Mouse (Mus musculus): Measurements from ENCODE around the gene Alg12.
A peak's percentile ranks its signal among the peaks of the same experiment; 100 is the strongest.

The Alg12 gene

DNA sequence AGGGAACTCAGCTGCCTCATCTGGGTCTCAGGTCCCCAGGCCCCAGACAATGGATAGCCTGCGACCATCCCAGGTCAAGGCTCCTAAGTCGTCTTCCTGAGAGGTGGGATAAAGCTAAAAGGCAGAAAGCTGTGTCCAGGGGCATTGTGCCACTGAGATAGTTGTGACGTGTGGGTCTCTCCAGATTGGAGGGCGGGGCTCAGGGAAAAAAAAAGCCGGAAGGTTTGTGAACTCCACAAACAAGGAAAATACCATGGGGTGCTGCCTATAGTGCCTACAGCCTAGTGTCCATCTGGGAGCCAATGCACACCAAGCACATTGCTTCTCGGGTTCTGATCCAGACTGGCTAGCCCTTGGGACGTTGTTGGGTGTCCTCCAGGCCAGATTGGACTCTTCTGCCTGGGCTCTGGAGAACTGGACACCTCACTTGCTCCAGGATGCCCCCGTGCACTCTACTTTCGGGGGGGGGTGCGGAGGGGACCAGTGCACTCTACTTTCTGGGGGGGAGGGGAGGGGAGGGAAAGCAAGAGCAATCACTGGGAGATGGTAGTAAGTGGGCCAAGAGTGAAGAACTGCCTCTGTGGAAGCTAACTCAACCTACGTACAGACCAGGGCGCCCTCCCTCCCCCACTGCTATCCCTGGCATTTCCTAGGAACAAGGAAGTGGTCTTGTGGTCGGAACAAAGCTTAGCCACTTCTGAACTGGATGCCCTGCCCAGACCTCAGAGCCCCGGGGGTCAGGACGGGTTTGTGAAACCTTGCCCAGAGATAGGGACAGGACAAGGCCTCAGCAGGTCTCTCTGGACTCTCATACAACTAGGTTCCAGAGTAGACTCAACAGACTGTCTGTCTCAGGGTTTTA is 36.1 kb upstream of the Alg12 start:
- ATAC-seq (ENCODE audit: low TSS enrichment): no peak

DNA sequence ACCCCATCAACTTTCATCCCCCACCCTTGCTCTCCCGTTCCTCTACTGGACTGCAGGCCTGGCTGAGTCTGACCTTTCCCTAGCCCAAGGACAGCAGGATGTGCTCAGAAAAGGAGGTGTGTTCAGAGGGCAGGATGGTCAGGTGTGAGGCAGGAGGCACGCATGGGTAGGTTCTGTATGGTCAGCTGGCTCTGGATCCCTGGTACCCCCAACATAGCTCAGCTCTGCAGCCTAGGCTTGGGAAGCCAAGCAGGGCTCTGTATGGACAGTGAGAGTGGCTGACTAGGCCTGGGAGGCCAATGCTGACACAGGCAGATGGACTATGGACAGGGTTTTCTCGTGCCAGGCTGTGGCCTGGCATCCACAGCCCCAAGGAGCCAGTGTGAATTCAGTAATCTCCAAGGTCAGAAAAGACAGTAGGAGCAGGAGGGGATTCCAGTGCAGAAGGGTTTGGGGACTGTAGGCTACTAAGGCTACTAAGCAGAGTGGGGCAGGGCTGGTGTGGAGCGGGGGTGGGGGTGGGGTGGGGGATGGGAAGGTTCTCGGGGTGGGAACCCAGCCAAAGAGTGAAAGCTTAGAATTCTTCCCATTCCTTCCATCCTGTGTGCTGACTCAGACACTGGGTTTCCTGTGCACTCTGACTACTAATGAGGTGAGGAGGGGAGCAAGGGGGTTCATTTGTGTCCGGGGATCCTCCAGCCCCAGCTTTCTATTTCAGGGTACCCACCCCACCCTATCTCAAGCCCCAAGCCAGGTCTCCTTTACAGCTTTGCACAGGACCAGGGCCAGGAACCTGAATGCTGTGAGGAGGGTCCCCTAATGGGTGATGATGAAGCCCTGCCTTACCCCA is 35.2 kb upstream of the Alg12 start:
- no peak for ATAC-seq (ENCODE audit: low TSS enrichment)

DNA sequence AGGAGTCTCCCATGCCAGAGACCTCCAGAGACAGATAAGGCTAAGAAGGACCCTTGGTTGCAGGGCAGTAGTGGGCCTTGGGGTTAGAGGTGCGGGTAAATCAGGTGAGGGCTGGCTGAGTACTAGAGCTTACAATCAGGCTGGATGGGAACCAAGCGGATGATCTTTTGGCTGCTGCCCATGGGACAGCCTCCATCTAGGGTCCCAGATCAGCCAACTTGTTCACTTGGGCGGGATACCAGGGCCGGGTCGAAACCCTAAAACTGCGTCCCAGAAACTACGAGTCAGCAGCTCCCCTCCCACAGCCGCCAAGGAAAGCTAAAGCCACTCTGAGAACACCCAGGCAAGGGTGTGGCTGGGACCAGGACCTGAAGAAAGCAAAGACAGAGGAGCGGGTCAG is 34.0 kb upstream of the Alg12 start:
- no peak for ATAC-seq (ENCODE audit: low TSS enrichment)

DNA sequence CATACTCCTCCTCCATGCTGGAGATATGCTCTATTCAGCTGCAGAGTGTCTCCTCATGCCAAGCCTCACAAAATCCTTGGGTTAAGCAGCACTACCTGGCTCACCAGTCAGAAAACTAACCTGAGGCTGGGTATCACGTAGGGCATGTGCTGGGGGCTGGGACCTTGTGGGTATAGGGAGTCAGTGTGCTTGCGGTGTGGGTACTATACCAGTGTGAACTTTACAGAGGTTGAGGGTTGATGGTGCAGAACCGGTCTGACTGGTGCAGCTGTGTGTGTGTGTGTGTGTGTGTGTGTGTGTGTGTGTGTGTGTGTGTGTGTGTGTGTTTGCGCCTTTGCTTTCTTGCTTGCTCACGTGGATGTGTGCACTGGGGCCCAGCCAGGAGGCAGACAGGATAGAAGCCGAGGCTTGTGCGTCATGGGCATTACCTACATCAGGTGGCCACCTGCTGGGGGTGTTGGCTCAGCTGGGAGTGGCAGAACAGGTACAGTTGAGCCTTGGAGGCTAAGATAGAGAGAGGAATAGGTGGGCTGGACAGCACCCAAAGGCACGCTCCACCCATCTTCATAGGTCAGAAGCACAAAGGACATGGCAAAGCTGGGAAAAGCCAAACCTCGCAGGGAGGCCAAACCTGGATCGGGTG is 32.5 kb upstream of the Alg12 start:
- no peak for ATAC-seq (ENCODE audit: low TSS enrichment)

DNA sequence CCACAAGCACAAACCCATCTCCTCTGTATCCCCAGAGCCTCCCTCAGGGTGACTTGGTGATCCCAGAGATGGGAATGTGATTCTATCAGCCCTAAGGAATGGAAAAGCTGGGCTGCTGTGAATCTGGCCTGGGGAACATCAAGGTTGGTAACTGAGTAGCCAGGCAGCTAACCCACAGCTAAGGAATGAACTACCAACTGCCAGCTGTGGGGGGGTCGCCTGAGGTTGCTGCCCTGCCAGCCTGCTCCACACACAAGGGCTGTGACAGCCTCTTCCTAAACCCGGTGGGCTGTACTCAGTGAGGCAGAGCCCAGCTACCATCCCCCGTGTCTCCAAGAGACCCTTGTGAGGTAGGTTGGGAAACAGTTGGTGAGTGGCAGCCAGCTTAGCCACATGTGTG is 32.0 kb upstream of the Alg12 start:
- no peak for ATAC-seq (ENCODE audit: low TSS enrichment)

GRCm38 (mm10) chr15:88850146-88850826 is 31.2 kb upstream of the Alg12 start:
- peak; percentile 88 for ATAC-seq (ENCODE audit: low TSS enrichment)

DNA sequence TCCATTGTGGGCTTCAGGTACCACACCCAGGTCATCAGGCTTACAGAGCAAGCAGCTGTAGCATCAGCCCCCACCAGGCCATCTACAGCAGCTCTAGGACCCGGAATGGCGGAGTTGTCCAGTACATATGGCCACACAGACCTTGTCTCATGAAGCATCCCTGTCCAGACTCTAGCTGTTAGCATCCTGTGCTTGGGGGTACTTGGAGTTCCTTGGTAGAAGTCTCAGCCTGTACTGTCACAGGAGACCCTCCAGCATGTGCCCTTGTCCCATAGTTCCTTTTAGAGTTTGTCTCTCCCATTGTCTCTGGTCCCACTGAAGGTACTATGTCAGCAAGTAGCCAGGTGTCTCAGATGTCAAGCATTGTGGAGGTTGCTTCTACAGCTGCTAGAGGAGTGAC is 30.5 kb upstream of the Alg12 start:
- ATAC-seq (ENCODE audit: low TSS enrichment): no peak

GRCm38 (mm10) chr15:88848661-88849060 is 29.5 kb upstream of the Alg12 start:
- no peak for ATAC-seq (ENCODE audit: low TSS enrichment)

- no peak for ATAC-seq (ENCODE audit: low TSS enrichment)
Observed at GRCm38 (mm10) chr15:88844966-88845365, 25.8 kb upstream of the Alg12 start.

GRCm38 (mm10) chr15:88843486-88844097 is 24.5 kb upstream of the Alg12 start:
- ATAC-seq (ENCODE audit: low TSS enrichment): peak; percentile 56; the same call in 1 of the 2 replicates

DNA sequence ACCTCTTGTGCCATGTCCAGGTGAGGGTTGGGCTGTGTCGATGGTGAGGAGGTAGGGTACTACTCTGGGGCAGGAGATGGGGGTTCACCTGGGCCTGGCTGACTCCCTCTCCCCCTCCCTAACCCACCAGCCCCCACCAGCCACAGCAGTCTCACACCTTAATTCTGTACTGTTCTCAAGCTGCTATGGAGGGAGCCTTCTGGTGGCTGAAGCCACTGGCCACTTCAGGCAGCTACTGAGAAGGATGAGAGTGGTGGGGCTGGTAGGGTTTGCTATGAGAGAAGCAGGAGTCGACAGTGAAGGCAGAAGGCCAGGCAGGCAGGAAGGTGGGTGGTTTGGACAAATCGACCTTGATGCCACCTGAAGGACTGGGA is 23.2 kb upstream of the Alg12 start:
- ATAC-seq (ENCODE audit: low TSS enrichment): no peak

- ATAC-seq (ENCODE audit: low TSS enrichment): no peak
Observed at GRCm38 (mm10) chr15:88841580-88842299, 22.6 kb upstream of the Alg12 start.

DNA sequence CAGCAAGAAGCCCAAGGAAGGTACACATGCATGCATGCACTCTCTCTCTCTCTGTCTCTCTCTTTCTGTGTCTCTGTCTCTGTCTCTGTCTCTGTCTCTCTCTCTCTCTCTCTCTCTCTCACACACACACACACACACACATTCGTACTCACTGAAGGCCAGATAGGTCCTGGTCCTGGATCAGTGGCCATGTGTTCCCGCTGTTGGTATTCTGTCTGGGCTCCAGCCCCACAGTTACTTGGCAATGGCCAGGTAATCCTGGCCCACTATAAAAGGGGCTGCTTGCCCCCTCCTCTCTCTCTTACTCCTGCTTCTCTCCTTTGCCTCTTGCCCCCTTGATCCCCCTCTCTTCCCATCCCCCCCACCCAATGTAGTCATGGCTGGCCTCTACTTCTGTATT is 22.0 kb upstream of the Alg12 start:
- ATAC-seq (ENCODE audit: low TSS enrichment): no peak

DNA sequence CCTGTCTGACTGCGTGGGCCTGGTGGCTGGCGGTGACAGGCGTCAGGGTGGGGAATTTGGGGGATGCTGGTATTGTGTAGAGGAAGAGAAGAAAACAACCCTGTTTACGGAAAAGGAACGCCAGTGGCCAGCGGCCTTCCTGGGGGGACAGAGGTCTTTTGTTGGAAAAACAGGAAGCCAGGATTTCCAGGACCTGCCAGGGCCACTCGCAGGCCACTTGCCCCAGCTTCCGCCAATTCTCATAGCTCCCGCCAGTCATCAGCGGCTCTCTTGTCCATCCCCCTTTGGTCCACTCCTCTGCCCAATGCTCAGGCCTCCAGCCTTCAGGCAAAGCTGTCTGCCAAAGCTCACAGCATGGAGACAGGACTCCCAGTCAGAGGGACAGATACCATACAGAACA is 21.0 kb upstream of the Alg12 start:
- ATAC-seq (ENCODE audit: low TSS enrichment): peak; percentile 26; the same call in 1 of the 2 replicates

- peak; percentile 64 for ATAC-seq (ENCODE audit: low TSS enrichment)
Observed at GRCm38 (mm10) chr15:88839271-88839670, 20.2 kb upstream of the Alg12 start.

- no peak for ATAC-seq (ENCODE audit: low TSS enrichment)
Observed at GRCm38 (mm10) chr15:88837977-88838376, 18.9 kb upstream of the Alg12 start.

DNA sequence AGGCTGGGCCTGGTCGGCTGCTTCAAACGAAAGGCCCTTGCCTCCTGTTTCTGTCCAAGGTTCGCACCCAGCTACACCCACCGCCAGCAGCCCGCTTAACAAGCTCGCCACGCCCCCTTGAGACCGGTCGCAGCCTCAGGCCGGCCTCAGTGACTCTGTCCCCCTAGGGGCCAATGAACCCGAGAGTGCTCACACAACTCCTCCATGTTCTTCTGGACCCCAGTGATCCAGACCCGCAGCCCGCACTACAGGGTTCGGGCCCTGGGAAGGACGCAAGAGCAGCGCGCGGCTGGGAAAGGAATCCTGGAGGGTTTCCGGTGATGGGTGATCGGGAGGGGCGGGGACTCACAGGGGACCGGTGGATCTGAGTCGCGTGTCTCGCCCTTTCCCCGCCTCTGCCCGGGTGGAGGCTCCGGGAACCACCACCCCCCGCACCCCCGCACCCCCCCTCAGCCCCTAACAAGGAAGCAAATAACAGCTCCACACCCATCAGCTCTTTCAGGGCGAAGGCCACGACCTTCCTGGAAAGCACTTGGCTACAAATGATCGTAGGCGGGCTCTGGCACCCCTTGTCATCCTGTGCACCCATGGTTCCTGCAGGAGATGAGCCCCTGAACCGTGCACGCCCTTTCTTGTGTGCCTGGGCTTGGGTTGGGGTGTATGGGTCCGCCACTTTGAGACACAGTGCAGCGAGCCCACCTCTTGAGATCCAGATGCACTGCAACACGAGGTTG is 18.2 kb upstream of the Alg12 start:
- peak; percentile 32; the same call in 1 of the 2 replicates for ATAC-seq (ENCODE audit: low TSS enrichment)

GRCm38 (mm10) chr15:88836571-88836970 is 17.5 kb upstream of the Alg12 start:
- no peak for ATAC-seq (ENCODE audit: low TSS enrichment)

DNA sequence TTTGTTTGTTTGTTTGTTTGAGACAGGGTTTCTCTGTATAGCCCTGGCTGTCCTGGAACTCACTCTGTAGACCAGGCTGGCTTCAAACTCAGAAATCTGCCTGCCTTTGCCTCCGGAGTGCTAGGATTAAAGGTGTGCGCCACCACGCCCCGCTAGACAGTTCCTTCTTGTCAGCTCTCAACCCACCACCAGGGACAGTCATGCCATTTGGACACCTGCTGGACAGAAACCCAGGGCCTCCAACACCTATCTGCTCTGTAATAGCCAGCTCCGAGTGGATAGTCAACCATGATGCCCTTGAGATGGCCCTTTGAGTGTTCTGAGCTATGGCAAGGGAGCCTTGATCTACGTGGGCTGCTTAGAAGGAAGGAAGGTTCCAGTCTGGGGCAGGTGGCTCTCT is 16.9 kb upstream of the Alg12 start:
- no peak for ATAC-seq (ENCODE audit: low TSS enrichment)

GRCm38 (mm10) chr15:88832536-88832935 is 13.4 kb upstream of the Alg12 start:
- ATAC-seq (ENCODE audit: low TSS enrichment): no peak

Measured in frontal cortex, adult (tissue).